Mouse (Mus musculus) left cerebral cortex, postnatal 25 days (tissue): ENCODE data around the gene Ttll1. TPM values are rescaled to one million over a fixed set of nuclear protein-coding genes. Genes with fewer than 3 reads are reported as not detected.
"Not testable (repeated sequence)": the region's sequence is repeated elsewhere in the genome, so short reads cannot be mapped to it uniquely, and the experiment has no call there.

Source experiments
- DNase-seq, 2 experiments: peaks; one replicate each; pipeline ENCODE4 v3.0.0; 2022; ENCODE audit warnings: low spot score in 2 of 2, mixed read lengths in 1 of 2
- intact Hi-C: fragments of 180-260 bp; cut with DNase I; formaldehyde crosslinking; loops from one replicate; pipeline ENCODE4 v1.15.1; 2025
- total RNA-seq, 2 experiments: library from RNA; stranded (reverse); gene quantifications; 2 replicates each; pipeline ENCODE4 v1.2.3; 2021

The Ttll1 gene
- total RNA-seq, 2 experiments from 2014 or later, result 50.6 to 52.6 TPM

- DNase-seq, result peak in 1 of 2 experiments; percentile 16
- intact Hi-C loops, result no loop called here
These were observed 15.9 kb upstream of the Ttll1 start, which contains the start of gene Bik for GRCm38 (mm10) chr15:83526424-83527091. TSS of gene Bik (plus strand) at chr15:83526862.

DNA sequence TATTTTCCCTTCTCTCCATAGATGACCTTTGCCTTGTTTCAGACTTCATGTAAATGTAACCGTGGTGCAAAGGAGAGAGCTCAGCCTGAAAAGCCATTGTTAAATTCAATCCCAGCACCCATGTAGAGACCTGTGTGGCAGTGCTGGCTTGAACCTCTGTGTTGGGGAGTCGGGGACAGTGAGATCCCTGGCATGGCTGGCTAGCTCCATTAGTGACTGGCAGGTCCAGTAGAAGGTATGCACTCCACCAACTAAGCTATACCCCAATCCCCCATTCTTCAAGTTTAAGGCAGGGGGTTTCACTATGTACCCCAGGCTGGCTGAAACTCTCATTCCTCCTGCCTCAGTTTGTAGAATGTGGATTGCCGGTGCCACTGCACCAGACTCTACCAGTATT, 13.6 kb upstream of the Ttll1 start:
- no peak for DNase-seq
- intact Hi-C loops, result no loop called here

DNA sequence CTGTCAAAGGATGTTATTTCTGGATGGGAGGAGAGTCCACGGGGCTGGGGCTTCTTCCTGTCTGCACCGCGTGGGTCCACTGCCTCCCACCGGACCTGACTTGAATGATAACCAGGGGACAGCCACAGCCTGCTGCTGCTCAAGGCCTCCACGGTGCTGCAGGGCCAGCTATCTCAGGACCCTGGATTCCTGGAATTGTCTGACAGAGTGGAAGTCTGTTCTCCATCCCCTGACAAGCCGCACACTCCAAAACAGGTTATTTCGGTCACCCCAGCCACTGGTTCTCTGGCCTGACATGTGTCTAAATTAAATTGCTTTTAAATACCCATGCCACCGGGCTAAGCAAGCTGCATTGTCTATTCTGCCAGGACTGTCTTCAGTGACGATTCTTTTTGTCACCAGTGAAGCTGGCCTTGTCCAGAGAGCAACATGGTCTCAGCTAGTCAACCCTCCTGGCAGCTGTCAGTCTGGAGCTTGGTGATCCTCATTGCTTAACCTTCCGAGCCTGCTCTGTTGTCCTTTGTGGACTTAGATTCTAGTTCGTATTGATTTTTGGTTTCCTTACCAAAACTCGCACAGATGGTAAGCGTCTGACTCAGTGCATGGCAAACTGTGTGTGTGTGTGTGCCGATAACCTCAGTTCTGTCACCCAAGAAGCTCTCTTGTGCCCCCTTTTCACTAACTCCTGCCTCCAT, 13.1 kb upstream of the Ttll1 start:
- DNase-seq, result no peak
- intact Hi-C loops, result no loop called here

DNA sequence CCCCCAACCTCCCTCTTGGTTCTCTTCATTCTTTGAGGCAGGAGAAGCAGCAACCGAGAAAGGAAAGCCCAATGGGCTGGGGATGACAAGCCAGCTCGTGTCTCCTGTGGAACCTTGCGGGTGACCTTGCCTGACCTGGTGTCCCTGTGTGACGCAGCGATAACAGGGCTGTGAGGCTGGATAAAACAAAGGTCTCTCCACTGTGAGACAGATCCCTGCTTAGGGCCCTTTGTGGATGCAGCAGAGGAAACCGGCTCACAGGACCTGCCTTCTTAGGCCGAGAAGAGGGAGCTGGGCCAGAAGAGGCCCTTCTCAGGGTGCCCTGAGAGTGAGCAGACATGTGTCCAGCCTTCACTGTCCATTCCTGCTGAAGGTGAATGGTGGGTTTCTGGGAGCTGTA, 12.5 kb upstream of the Ttll1 start:
- DNase-seq, result no peak
- intact Hi-C loops, result no loop called here

GRCm38 (mm10) chr15:83520861-83521382, 10.2 kb upstream of the Ttll1 start:
- intact Hi-C loops, result no loop called here

DNA sequence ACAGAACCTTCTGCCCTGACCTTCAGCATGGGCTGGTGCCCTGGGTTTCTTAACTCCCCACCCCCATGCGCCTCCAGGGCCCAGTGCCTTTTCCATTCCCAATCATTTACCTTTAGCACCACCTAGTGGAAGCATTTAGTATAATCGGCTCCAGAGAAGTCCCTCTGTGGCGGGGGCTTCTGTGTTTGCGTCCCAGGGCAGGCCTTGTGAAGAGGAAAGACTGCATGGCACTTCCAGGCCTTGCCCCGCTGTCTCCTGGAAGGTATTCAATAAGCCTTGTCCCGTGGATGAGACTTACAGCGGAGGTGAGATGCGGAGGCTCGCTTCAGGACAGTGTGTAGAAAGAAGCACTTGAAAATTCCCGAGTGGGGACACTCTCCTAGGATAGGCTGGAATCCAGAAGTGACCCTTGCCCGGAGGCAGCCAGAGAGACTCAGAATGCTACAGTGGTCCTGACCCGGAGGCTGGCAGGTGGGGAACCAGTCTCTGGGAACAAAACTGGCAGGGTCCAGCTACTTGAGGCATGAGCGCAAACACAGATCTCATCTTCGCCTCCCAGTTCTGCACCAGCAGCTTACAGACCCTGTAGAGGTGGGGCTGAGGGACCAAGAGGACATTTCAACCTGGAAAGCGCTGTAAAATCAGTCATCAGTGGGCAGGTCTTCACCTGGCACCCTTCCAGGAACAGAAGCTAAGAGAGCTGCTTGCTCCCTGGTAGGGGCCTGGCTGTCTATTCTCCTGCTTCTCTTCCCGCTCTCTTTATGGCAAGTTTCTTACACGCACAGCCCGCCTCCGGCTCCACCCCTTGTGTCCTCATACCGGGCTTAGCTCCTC, 7.7 kb upstream of the Ttll1 start:
- intact Hi-C loops, result loop anchor here (5.0 to 10.0 kb wide), 5 partner anchors 236 to 1244 kb away; partner anchors contain the start of gene Sept3
- peak; percentile 59 to 61 for DNase-seq

More at GRCm38 (mm10) chr15:83520861-83521382, 10.2 kb upstream of the Ttll1 start:
- DNase-seq, result no peak

DNA sequence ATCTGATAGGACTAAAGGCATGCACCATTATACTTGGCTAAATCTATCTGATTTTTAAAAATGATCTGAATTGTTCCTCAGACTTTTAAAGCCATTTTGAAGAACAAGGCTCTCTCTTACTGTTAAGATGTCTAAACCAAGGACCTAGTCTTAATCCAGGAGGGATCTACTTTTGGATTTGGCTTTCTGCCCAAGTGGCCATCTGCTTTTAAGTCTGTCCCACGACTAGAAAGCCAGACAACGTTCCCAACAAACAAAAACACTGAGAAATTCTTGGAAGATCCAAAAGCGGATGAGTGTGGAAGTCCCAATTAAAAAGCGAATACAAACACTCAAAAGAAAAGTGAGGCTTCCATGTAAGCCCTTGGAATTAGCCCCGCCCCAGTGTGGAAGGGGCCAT, 4.3 kb upstream of the Ttll1 start:
- intact Hi-C loops, result loop anchor here (5.0 to 10.0 kb wide), 5 partner anchors 240 to 1240 kb away; partner anchors contain the start of gene Sept3
- peak; percentile 23 to 52 for DNase-seq

DNA sequence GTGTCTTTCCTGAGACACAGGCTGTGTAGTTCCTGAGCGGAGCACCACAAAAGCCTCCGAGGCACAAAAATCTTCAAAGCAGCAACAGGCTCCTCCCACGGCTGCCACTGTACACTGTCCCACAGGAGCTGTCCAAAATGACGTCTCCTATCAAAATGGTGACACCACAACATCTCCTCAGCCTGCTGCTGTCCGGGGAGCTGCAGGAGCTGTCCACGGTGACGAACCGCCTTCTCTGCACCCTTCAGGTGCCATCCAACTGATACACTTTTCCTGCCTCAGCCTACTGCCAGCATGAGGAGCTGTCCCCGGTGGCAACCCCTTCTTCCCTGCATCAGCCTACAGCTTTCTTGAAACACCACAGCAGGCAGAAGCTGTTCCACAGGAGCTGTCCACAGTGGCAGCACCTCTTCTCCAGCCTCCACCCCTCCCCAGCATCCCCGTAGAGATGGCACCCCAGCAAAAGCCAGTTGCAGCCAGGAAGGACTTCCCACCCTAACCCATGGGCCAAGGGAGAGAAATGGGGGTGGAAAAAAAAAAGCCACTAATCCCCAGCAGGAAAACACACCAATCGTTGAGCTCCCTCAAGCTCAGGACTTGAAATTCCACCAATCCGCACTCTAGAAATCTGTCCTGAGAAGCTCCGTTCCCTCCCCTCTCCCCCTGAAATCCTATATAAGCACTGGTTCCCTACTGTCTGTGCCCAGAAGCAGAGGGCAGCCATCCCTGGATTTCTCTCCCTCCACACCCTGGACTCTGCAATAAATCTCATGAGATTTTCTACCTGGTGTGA, 2.0 kb upstream of the Ttll1 start:
- no peak for DNase-seq
- intact Hi-C loops, result loop anchor here (5.0 to 10.0 kb wide), 4 partner anchors 130 to 1238 kb away; partner anchors contain the start of gene Sept3

DNA sequence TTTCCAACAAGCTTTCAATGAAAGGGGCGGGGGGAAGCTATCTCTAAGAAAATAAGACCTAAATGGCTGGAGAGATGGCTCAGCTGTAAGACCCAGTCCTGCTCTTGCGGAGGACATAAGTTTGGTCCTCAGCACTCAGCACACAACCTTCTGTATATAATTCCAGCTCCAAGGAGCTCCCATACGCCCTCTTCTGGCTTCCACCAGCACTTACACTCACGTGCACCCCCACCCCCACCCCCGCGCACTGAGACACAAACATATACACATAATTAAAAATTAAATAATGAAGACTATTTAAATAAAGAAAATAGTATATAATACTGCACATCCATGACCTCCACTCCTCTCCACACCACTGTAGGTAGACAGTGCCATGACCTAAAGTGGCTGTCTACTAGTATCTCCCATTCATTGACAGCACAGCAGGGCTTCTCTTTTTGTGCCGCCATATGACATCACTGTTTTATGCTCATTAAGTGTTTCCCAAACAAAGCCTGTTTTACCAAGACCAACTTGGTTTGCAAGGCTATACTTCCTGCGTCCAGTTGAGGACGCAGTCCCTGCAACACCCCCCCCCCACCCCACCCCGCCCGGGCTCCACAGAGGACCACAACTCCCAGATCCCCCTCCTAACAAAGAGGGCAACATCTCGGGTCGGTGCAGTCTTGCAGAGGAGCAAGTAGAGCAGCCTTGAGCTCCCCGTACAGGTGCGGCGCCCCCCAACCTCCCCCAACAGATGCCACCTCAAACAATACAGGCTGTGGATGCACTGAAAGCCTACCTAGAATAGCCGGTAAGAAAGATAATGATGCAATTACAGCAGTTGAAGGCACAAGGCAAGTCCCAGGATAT, 516 bp downstream of the Ttll1 start:
- intact Hi-C loops, result loop anchor here (5.0 to 10.0 kb wide), 4 partner anchors 128 to 1235 kb away; partner anchors contain the start of gene Sept3

GRCm38 (mm10) chr15:83501483-83501882, 9.2 kb downstream of the Ttll1 start:
- intact Hi-C loops, DNase-seq: not testable (repeated sequence)

More for the DNA sequence above, 516 bp downstream of the Ttll1 start:
- no peak for DNase-seq

GRCm38 (mm10) chr15:83500352-83500751, 10.3 kb downstream of the Ttll1 start:
- DNase-seq, result no peak
- intact Hi-C loops, result no loop called here

- DNase-seq, result no peak
- intact Hi-C loops, result no loop called here
These were observed 11.4 kb downstream of the Ttll1 start for GRCm38 (mm10) chr15:83499211-83499755.

GRCm38 (mm10) chr15:83497299-83497698, 13.4 kb downstream of the Ttll1 start:
- intact Hi-C loops, result no loop called here

DNA sequence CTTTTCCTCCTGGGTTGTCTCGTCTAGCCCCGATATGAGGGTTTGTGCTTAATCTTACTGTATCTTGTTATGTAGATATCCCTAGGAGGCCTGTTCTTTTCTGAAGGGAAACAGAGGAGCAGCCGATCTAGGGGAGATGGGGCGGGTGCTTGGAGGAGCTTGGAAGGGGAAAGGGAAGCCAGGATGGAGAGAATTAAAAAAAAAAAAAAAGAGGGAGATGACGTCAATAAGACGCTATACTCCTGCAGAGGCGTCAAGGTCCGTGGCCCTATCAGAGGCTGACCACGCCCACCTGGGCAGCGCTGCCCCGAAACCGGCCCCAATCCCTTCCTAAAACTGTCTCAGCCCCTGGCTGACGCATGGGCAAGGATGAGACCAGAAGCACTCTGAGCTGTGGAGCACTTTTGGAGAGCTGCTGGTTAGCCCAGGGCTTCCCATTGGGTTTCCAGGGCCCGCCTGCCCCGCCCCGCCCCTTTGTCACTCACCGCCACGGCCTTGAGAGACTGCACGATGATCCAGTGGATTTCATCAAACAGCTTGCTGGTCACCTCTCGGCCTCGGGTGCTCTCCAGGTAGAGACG, 14.8 kb downstream of the Ttll1 start:
- intact Hi-C loops, result no loop called here
- DNase-seq, result no peak

More at GRCm38 (mm10) chr15:83497299-83497698, 13.4 kb downstream of the Ttll1 start:
- no peak for DNase-seq

GRCm38 (mm10) chr15:83495195-83495594, 15.5 kb downstream of the Ttll1 start:
- intact Hi-C loops, result no loop called here
- no peak for DNase-seq

- DNase-seq, result no peak
- intact Hi-C loops, result no loop called here
These were observed 16.1 kb downstream of the Ttll1 start for GRCm38 (mm10) chr15:83494572-83494920.

DNA sequence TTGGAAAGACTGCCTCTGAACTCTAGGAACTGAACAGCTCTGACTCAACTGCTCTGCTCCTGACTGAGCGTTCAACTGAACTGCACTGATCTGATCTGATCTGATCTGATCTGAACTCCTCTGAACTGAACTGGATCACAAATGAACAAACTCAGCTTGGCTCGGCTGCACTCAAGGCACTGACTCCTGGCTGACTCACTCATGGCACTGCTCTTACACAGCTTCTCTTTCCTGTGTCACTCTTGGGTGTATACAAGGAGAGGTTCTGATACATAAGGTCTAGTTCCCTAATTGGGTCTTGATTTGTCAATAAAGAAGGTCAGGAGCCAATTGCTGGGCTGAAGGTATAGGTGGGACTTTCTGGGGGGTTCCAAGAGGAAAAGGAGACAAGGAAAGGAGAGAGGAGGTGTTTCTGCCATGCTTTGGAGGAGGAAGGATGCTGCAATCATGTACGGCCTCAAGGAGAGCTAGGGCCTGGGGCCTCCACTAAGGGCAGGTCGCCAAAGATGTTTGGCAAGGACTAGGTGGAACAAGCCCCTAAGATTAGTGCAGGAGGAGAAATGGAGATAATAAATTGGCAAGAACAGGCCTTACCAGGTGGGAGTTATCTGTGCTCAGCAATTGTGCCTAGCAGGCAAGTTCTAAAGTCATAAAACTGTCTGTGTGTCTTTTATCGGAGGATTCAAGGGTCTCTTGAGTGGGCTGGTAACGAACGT, 16.7 kb downstream of the Ttll1 start:
- DNase-seq, result no peak
- intact Hi-C loops, result no loop called here
